Comparison of ENCODE assay signal across 8 mouse cellular contexts in the genomic region with DNA sequence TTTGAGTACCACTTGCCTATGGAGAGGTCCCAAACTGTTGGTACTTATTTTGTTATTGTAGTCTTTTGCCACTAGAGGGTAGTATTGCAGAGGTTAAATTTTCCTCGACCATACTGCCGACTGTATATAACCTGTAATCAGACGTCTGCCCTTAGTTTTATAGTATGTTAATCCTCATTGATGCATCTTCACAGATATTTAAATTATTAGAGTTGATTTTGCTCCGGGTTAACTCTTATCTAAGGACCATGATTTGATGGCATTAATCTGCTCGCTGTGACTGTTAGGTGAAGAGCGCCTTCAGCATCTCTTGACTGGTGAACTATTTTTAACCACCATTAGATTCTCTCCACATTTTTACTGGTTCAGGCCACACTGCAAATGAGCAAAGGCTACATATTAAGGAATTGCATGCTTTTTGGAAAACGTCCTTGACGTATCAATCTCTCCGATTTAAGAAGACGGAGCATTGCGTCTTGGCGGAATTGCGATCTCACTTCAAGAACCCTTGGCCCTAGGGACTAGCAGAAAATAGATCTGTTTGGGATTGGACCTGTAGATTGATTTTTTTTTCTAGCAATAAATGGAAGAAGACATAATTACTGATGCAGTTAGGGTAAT. TPM values are rescaled to one million over a fixed set of nuclear protein-coding genes. Genes with fewer than 3 reads are reported as not detected.
DNase-seq lines count a peak whose midpoint lies in the region; ATAC-seq and TF ChIP-seq lines count a peak whose summit lies in the region.

No protein-coding gene starts in this region.

- WGBS in heart, embryonic 14.5 days, result 4% methylated on average over 13 of the region's 13 CpGs
- 10% methylated on average over 13 of the region's 13 CpGs for WGBS in liver, embryonic 15.5 days (ENCODE audit: insufficient replicate concordance)

- peak overlapping the region; percentile 96 for H3K9ac ChIP-seq in heart, embryonic 14.5 days (ENCODE audit: low read length)
- H3K9ac ChIP-seq in liver, embryonic 15.5 days, result peak overlapping the region; percentile 82

- no peak for DNase-seq in testis, postnatal 14 days (ENCODE audit: low spot score)
- DNase-seq in retina, adult 2 months (ENCODE audit: low read depth, low spot score), result peak; percentile 62
- DNase-seq in left cerebral cortex, adult 8-10 months (ENCODE audit: low spot score in 2 of 2), result no peak
- DNase-seq in gastrocnemius, postnatal 14 days, result no peak

- H3K9me3 ChIP-seq in heart, embryonic 14.5 days (ENCODE audit: control insufficient read depth, low read length), result no peaks in the 10 kb centered on the region
- H3K9me3 ChIP-seq in liver, embryonic 15.5 days (replicated peaks), result no peaks in the 10 kb centered on the region

- peak overlapping the region; percentile 90 for H3K4me2 ChIP-seq in heart, embryonic 14.5 days (ENCODE audit: low read length)
- peak overlapping the region; percentile 87 for H3K4me2 ChIP-seq in liver, embryonic 15.5 days

- H3K4me1 ChIP-seq in testis, adult 2 months (ENCODE audit: control insufficient read depth, insufficient read depth, low read length), result peaks cover 9% of the 10 kb centered on the region
- H3K4me1 ChIP-seq in heart, embryonic 14.5 days (ENCODE audit: control insufficient read depth in 2 of 2, insufficient read depth in 2 of 2, low read length in 2 of 2), result peaks cover 9 to 20% of the 10 kb centered on the region in 2 experiments
- H3K4me1 ChIP-seq in liver, embryonic 15.5 days (replicated peaks), result peaks cover 35% of the 10 kb centered on the region

- H3K27ac ChIP-seq in testis, adult 2 months (ENCODE audit: control insufficient read depth, insufficient read depth, low read depth, low read length), result peak overlapping the region; percentile 10; the same call in 1 of the 2 replicates
- peak overlapping the region; percentile 76 to 100 for H3K27ac ChIP-seq in heart, embryonic 14.5 days (replicated peaks in 1 of 2; ENCODE audit: control insufficient read depth in 1 of 2, insufficient read depth in 1 of 2, low read depth in 2 of 2, low read length in 2 of 2)
- peak overlapping the region; percentile 93 for H3K27ac ChIP-seq in liver, embryonic 15.5 days (replicated peaks)

- no peaks in the 10 kb centered on the region for H3K36me3 ChIP-seq in testis, adult 2 months (ENCODE audit: control insufficient read depth, insufficient read depth, low read length)
- H3K36me3 ChIP-seq in heart, embryonic 14.5 days (ENCODE audit: control insufficient read depth, insufficient read depth, low read length), result peaks cover 23% of the 10 kb centered on the region
- H3K36me3 ChIP-seq in liver, embryonic 15.5 days (replicated peaks), result peaks cover 24% of the 10 kb centered on the region

- ATAC-seq in common myeloid progenitor, adult 5-6 weeks (replicated peaks; ENCODE audit: low read depth, poor library complexity, severe bottlenecking), result peak; percentile 28
- ATAC-seq in heart, embryonic 14.5 days (ENCODE audit: insufficient number of reproducible peaks, insufficient read depth, low FRiP score, low read depth), result no peak
- no peak for ATAC-seq in liver, embryonic 15.5 days (ENCODE audit: insufficient read depth)

- H3K4me3 ChIP-seq in testis, adult 2 months (ENCODE audit: control insufficient read depth, low read depth, low read length), result peak overlapping the region; percentile 33; the same call in 1 of the 2 replicates
- H3K4me3 ChIP-seq in heart, embryonic 14.5 days (ENCODE audit: control insufficient read depth in 1 of 2, insufficient read depth in 1 of 2, low read depth in 1 of 2, low read length in 2 of 2), result peak overlapping the region; percentile 25 to 66; a peak in 2 of 4 replicates
- peak overlapping the region; percentile 80 for H3K4me3 ChIP-seq in liver, embryonic 15.5 days (replicated peaks)

- TF ChIP-seq CTCF in testis, adult 2 months (IDR thresholded peaks at IDR 0.05; ENCODE audit: control insufficient read depth, insufficient read depth, insufficient replicate concordance, low read depth, low read length), result no peak

- H3K27me3 ChIP-seq in testis, adult 2 months (ENCODE audit: control insufficient read depth, insufficient read depth, low read length), result no peaks in the 10 kb centered on the region
- H3K27me3 ChIP-seq in heart, embryonic 14.5 days (ENCODE audit: control insufficient read depth, insufficient read depth, low read length), result no peaks in the 10 kb centered on the region
- no peaks in the 10 kb centered on the region for H3K27me3 ChIP-seq in liver, embryonic 15.5 days

- intact Hi-C loops in gastrocnemius, postnatal 14 days (cut with DNase I; ENCODE audit: low total_unique reads), result loop anchor here (2.0 to 5.0 kb wide), 2 partner anchors 374 to 505 kb away; no protein-coding TSS in a partner anchor

- TF ChIP-seq POLR2A in testis, adult 2 months (IDR thresholded peaks at IDR 0.05; ENCODE audit: control insufficient read depth, low read depth, low read length), result no peak

RNA-seq across cellular contexts. Expression of a gene that starts 53.3 kb away (rescaled TPM):
- polyA plus RNA-seq in testis, adult 2 months (2012; rRNA removed), result 73.8 and 80.3 TPM in 2 replicates
- total RNA-seq in common myeloid progenitor, adult 5-6 weeks (2017), result not detected in 2 replicates
- 9.2 and 9.5 TPM in 2 replicates for polyA plus RNA-seq in heart, embryonic 14.5 days (2014; fragmentation: Nextera tagmentation; extraction: Ambion mirVana)
- polyA plus RNA-seq in liver, embryonic 15.5 days (2015; fragmentation: Nextera tagmentation; extraction: Ambion mirVana), result 0.83 and 1.0 TPM in 2 replicates
- total RNA-seq in left cerebral cortex, adult 8-10 months (2022), result 100 to 1,000 TPM; 143 to 176 (median 163) TPM
- total RNA-seq in gastrocnemius, postnatal 14 days (2021), result under 1 TPM; 0.62 to 0.97 TPM

Comparison
In these comparisons a context has a peak if more than half of its experiments do, and no peak if none do; other contexts are left out.
1. H3K27ac ChIP-seq: peak in every context shown above with its lines; median percentile 93 in liver, embryonic 15.5 days; 88 in heart, embryonic 14.5 days; 10 in testis, adult 2 months.
2. RNA of a gene that starts 53.3 kb away (total RNA-seq): 143 to 176 TPM in left cerebral cortex, adult 8-10 months; 0.62 to 0.97 TPM in gastrocnemius, postnatal 14 days and not detected in common myeloid progenitor, adult 5-6 weeks; every median in the first group is over 10 times any median in the second.
3. Peak in every context shown above with its lines, with median percentiles within 50 percentile points of each other: H3K4me3 ChIP-seq.